Mouse (Mus musculus): ENCODE measurements at regions not wholly inside any gene's neighbourhood (a gene's known extent, or its start where the extent isn't known, plus 50 kb on each side); places are given as distances from the start of the nearest gene placed in this dataset.
A peak's percentile ranks its signal among the peaks of the same experiment; 100 is the strongest.

GRCm38 (mm10) chr12:44674541-44674940, 345.9 kb downstream of the Nrcam start:
- DNase-seq (ENCODE audit: extremely low spot score in 1 of 2, low spot score in 1 of 2), result peak in 1 of 2 experiments; percentile 59

DNA sequence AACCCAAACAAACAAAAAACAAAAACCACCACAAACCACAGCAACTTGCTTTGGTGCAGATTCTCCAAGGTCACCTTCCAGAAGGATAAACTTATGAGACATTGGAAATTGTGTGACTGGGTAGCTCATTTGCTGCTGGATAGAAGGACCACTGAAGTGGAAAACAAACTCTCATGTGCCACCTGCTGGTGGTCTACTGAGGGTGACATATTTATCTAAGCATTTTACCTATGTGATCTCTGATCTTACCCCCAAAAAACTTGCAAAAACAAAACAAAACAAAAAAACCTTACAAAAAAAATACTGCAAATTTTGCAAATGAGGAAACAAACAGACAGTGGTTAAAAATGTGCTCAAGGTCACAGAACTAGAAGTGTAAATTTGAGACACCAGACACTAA, 346.3 kb downstream of the Nrcam start:
- DNase-seq (ENCODE audit: extremely low spot score in 1 of 2, low spot score in 1 of 2), result peak in 1 of 2 experiments; percentile 7

Measured in frontal cortex, adult 2 months (tissue).